Mouse (Mus musculus) lung, postnatal 10 days (tissue): Measurements from ENCODE around the gene Ccdc185.

Source experiments
- DNase-seq: peaks from one replicate; pipeline ENCODE4 v3.0.0; 2021

Ccdc185 gene

GRCm38 (mm10) chr1:182735891-182736290 lies 13.1 kb downstream of the Ccdc185 start:
- DNase-seq = no peak

GRCm38 (mm10) chr1:182732695-182733094 lies 16.3 kb downstream of the Ccdc185 start:
- DNase-seq = no peak

- no peak for DNase-seq
These were observed 20.0 kb downstream of the Ccdc185 start for GRCm38 (mm10) chr1:182729002-182729401.

- DNase-seq = no peak
These were observed 21.4 kb downstream of the Ccdc185 start for GRCm38 (mm10) chr1:182727541-182727940.

GRCm38 (mm10) chr1:182714236-182714935 lies 34.6 kb downstream of the Ccdc185 start:
- DNase-seq = no peak

GRCm38 (mm10) chr1:182711360-182711933 lies 37.5 kb downstream of the Ccdc185 start:
- no peak for DNase-seq

- DNase-seq = no peak
These were observed 41.5 kb downstream of the Ccdc185 start for GRCm38 (mm10) chr1:182707459-182707858.

- DNase-seq = no peak
These were observed 44.1 kb downstream of the Ccdc185 start for GRCm38 (mm10) chr1:182704882-182705281.

- no peak for DNase-seq
These were observed 49.3 kb downstream of the Ccdc185 start for GRCm38 (mm10) chr1:182699392-182700347.
